Mouse (Mus musculus): Measurements from ENCODE around the gene Tmem132d. TPM values are rescaled to one million over a fixed set of nuclear protein-coding genes. Genes with fewer than 3 reads are reported as not detected.

The Tmem132d gene
- total RNA-seq, 2 experiments from 2014 or later: not detected

GRCm38 (mm10) chr5:128236638-128237335 is 196.1 kb downstream of the Tmem132d start:
- ATAC-seq (replicated peaks; ENCODE audit: low FRiP score, poor library complexity, severe bottlenecking): no peak

- ATAC-seq (replicated peaks; ENCODE audit: low FRiP score, poor library complexity, severe bottlenecking): no peak
Measured at GRCm38 (mm10) chr5:128235611-128236010, 197.3 kb downstream of the Tmem132d start.

GRCm38 (mm10) chr5:128233101-128233500 is 199.8 kb downstream of the Tmem132d start:
- ATAC-seq (replicated peaks; ENCODE audit: low FRiP score, poor library complexity, severe bottlenecking): no peak

DNA sequence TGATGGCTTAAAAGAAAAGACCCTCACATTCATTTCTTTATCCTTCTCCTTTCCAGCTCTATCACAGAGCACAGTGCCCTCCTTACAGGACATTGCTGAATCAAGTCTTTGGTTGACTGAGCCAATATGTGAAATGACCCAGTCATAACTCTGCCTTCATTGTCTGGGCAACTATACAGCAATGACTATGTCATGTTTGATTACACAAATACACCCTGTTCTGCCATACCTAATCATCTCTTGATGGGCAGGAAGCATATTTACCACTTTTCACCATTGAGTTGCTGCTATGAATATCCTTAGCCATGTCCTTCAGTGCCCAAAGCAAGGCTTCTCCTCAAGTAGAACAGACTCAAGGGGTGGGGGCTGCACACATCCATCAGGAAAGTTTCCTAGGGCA is 214.6 kb downstream of the Tmem132d start:
- ATAC-seq (replicated peaks; ENCODE audit: low FRiP score, poor library complexity, severe bottlenecking): no peak

DNA sequence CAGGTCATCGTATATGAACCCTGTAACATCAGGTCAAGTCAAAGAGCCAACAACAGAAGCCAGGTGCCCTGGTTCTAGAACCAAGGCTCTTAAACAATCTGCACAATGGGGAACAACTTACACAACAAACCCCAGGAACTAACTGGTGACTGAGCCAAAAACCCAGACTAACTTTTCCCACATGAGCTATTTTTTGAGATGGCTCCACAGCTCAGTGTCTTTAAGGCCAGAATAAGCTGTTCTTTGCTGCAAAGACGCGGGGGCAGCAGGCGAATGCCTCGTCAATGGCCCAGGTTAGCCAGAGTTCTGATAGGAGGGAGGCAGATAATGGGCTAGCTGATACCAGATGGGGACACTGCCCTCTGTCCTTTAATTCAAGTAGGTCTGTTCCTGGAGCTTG is 221.8 kb downstream of the Tmem132d start:
- ATAC-seq (replicated peaks; ENCODE audit: low FRiP score, poor library complexity, severe bottlenecking): no peak

- ATAC-seq (replicated peaks; ENCODE audit: low FRiP score, poor library complexity, severe bottlenecking): no peak
Measured at GRCm38 (mm10) chr5:128205716-128206115, 227.2 kb downstream of the Tmem132d start.

DNA sequence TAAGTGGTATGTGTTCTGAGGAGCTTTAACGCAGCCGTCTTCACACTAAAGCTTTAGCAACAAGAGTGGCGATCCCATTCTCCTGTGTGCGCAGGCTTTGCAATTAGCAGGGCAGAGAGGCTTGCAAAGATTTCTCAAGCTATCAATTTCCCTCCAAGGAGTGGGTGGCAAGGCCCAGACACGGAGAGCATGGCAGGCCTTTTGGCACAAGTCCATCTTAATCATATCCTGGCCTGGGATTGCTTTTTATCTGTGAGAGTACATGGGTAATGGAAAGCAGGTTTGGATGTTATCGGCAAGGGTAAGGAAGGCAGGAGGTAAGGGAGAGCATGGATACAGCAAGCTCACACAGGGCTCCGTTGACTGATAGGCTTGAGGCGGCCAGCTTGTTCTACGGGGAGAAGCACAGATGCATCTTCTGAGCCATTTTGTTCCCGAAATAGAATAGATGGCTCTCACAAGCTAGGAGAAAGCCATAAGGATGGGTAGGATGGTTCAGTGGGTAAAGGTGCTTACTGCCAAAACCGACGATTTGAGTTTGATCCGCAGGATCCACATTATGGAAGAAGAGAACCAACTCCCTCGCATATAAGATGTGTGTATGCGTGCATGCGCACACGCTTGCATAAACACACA is 228.1 kb downstream of the Tmem132d start:
- ATAC-seq (replicated peaks; ENCODE audit: low FRiP score, poor library complexity, severe bottlenecking): no peak

DNA sequence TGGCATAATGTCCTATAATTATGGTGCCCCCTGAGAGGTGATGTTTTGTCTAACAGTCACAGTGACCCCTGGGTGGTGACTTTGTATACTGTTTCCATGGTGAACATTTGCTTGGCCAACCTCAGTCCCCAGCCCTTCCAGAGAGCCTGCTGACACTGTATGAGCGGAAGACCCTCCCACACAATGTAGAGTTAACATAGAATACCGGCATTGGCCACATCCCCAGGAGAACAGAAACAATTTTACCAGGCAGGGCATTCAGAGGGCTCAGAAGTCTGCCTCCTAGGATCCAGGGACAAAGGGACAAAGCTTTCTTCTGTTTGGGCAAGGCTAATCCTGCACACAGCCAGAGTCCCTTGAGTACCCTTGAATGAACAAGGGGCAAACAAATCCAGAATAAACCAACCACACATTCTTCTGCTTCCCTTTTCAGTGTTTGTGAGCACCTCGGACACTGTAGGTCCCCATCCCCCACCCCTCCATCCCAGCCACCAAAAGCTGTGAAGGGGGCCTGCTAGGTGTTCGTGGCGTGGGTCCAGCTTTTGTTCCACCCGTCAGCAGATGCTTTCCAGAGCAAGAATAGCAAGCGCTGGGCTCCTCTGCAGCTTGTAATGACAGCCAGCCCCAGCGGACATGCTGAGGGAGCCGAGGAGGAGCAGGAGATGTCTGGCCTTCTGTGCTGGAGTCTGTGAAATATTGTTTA is 228.8 kb downstream of the Tmem132d start:
- no peak for ATAC-seq (replicated peaks; ENCODE audit: low FRiP score, poor library complexity, severe bottlenecking)

DNA sequence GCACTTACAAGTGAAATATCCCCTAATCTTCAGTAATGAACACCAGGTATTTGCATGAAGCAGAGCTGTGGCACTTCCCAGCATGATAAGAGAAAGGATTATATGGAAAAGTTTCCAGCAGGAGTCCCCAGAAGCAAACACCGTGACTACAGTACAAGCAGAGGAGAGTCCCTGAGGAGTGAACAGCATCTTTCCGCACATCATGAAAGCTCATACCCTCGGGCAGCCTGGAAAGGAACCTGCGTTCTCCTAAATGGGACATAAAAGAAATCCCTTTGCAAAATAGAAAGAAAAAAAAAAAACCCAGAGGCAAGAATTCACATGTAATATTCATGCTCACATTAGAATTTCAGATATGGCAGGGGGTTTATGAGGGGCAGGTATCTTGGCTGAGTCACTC is 238.8 kb downstream of the Tmem132d start:
- ATAC-seq (replicated peaks; ENCODE audit: low FRiP score, poor library complexity, severe bottlenecking): no peak

- no peak for ATAC-seq (replicated peaks; ENCODE audit: low FRiP score, poor library complexity, severe bottlenecking)
Measured at GRCm38 (mm10) chr5:128192485-128193055, 240.3 kb downstream of the Tmem132d start.

- no peak for ATAC-seq (replicated peaks; ENCODE audit: low FRiP score, poor library complexity, severe bottlenecking)
Measured at GRCm38 (mm10) chr5:128191710-128192109, 241.2 kb downstream of the Tmem132d start.

- ATAC-seq (replicated peaks; ENCODE audit: low FRiP score, poor library complexity, severe bottlenecking): no peak
Measured at GRCm38 (mm10) chr5:128190243-128190820, 242.5 kb downstream of the Tmem132d start.

- no peak for ATAC-seq (replicated peaks; ENCODE audit: low FRiP score, poor library complexity, severe bottlenecking)
Measured at GRCm38 (mm10) chr5:128176234-128176633, 256.6 kb downstream of the Tmem132d start.

- no peak for ATAC-seq (replicated peaks; ENCODE audit: low FRiP score, poor library complexity, severe bottlenecking)
Measured at GRCm38 (mm10) chr5:128158901-128159675, 273.8 kb downstream of the Tmem132d start.

DNA sequence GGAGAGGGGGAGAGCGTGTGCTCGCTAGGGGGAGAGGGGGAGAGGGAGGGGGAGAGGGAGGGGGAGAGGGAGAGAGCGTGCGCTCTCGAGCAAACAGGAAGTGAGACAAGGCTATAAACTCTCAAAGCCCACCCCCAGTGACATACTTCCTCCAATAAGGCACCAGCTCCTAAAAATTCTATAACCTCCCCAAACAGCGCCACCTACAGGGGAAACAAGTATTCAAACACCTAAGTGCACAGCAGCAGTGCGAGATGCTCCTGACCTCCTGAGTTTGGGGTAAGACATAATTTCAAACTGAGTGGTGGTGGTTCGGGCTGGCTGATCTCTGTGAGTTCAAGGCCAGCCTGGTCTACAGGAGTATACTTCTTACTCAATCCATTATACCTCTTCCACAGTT is 281.4 kb downstream of the Tmem132d start:
- no peak for ATAC-seq (replicated peaks; ENCODE audit: low FRiP score, poor library complexity, severe bottlenecking)

DNA sequence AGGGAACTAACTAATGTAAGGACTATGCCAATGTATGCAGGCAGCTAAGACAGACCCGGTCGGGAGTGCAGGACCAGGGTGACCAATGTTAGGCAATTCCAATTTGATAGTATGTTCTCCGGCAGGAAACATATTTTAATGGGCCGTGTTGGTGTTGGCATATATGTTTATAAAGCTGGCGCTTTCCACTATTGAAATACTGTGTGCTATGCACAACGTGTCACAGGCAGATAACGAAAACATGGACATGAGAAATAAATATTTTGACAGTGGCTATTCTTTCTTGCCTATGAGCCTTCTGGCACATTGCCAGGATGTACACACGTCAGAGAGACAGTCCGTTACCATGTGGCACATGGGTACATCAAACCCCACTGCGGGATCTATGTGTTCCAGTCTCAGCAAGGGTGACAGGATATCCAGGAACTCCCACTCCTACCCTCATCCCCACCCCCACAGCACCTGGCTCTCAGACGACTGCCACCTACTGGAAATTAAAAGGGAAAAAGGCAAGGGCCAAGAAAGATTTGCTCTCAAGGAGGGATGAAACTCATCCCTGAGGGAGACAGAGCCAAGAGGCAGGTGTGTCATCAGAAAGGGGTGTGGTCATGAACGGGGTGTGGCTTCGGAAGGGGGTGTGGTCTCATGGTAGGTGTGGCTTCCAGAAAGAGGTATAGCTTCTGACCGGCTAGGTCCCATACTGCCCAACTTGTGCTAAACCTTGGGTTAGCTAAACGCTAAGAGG is 285.8 kb downstream of the Tmem132d start:
- ATAC-seq (replicated peaks; ENCODE audit: low FRiP score, poor library complexity, severe bottlenecking): no peak

GRCm38 (mm10) chr5:128144799-128145198 is 288.1 kb downstream of the Tmem132d start:
- ATAC-seq (replicated peaks; ENCODE audit: low FRiP score, poor library complexity, severe bottlenecking): no peak

DNA sequence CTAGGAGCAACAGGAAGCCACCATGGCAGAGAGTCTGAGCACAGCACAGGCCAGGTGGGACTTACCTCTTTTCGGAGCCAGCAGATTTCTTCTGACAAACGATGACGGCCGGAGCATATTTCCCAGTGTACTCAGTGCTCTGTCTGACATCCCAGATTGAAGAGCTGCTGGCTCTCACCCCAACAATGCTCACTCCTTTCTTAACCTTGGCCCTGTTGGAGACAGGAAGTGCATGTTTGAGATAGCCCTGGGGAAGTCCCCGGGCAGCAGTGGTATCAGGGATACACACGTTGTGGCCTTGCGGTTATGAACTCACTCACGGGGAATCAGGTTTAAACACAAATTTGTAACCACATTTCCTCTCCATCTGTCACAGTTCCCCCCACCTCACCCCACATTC is 296.1 kb downstream of the Tmem132d start:
- ATAC-seq (replicated peaks; ENCODE audit: low FRiP score, poor library complexity, severe bottlenecking): no peak

DNA sequence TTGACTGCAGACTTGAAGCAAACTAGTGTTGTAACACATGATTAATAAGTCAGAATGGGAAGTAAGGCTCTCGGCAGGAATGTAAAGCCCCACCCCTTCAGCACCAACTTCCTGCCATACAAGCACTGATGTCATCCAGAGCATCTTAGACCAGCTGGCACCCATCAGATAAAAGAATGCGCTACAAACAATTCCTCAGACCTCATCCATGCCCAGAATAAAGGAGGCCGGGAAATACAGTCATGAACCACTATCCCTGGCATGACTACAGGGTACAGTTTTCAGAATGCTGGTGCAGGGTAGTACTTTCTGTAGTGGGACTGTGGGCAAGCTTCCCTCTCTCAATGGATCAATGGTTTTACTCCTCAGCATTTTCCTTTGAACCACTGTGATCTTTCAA is 310.2 kb downstream of the Tmem132d start:
- no peak for ATAC-seq (replicated peaks; ENCODE audit: low FRiP score, poor library complexity, severe bottlenecking)

All from erythroblast, adult 5-6 weeks (primary cell).